Mouse (Mus musculus) adrenal gland, postnatal 14 days (tissue): ENCODE data around the gene Ncor1. TPM values are rescaled to one million over a fixed set of nuclear protein-coding genes. Genes with fewer than 3 reads are reported as not detected.
A peak's percentile ranks its signal among the peaks of the same experiment; 100 is the strongest.
"Not testable (repeated sequence)": the region's sequence is repeated elsewhere in the genome, so short reads cannot be mapped to it uniquely, and the experiment has no call there.

Experiments
- DNase-seq: peaks from one replicate; pipeline ENCODE4 v3.0.0; 2021; ENCODE audit warnings: mixed read lengths
- total RNA-seq: library from RNA; stranded (reverse); gene quantifications from 2 replicates; pipeline ENCODE4 v1.2.3, GENCODE M21; 2021

The Ncor1 gene
- total RNA-seq, 1 experiment from 2014 or later: 197 TPM

GRCm38 (mm10) chr11:62355216-62355615 is 103.1 kb downstream of the Ncor1 start:
- no peak for DNase-seq

- DNase-seq: no peak
Measured at GRCm38 (mm10) chr11:62351948-62352347, 106.4 kb downstream of the Ncor1 start.

- DNase-seq: no peak
Measured at GRCm38 (mm10) chr11:62343002-62343401, 115.3 kb downstream of the Ncor1 start.

GRCm38 (mm10) chr11:62332228-62332627 is 126.1 kb downstream of the Ncor1 start:
- DNase-seq: peak; percentile 45

GRCm38 (mm10) chr11:62331141-62331540 is 127.2 kb downstream of the Ncor1 start:
- no peak for DNase-seq

- DNase-seq: no peak
Measured at GRCm38 (mm10) chr11:62323659-62324058, 134.7 kb downstream of the Ncor1 start.

- DNase-seq: no peak
Measured at GRCm38 (mm10) chr11:62320097-62320496, 138.2 kb downstream of the Ncor1 start.

- DNase-seq: no peak
Measured at GRCm38 (mm10) chr11:62317746-62318145, 140.6 kb downstream of the Ncor1 start.

- DNase-seq: no peak
Measured at GRCm38 (mm10) chr11:62314984-62315383, 143.4 kb downstream of the Ncor1 start.

- no peak for DNase-seq
Measured at GRCm38 (mm10) chr11:62309296-62309695, 149.0 kb downstream of the Ncor1 start.

- no peak for DNase-seq
Measured at GRCm38 (mm10) chr11:62305866-62306265, 152.5 kb downstream of the Ncor1 start.

- no peak for DNase-seq
Measured at GRCm38 (mm10) chr11:62298883-62299282, 159.5 kb downstream of the Ncor1 start.

GRCm38 (mm10) chr11:62294121-62294520 is 164.2 kb downstream of the Ncor1 start:
- no peak for DNase-seq

GRCm38 (mm10) chr11:62287700-62288099 is 170.6 kb downstream of the Ncor1 start:
- no peak for DNase-seq

GRCm38 (mm10) chr11:62285020-62285419 is 173.3 kb downstream of the Ncor1 start:
- DNase-seq: no peak

GRCm38 (mm10) chr11:62284020-62284419 is 174.3 kb downstream of the Ncor1 start:
- not testable (repeated sequence) for DNase-seq

GRCm38 (mm10) chr11:62281601-62281997 is 176.7 kb downstream of the Ncor1 start:
- peak; percentile 86 for DNase-seq

- DNase-seq: peak; percentile 96
Measured at GRCm38 (mm10) chr11:62280675-62281600, 177.4 kb downstream of the Ncor1 start, which contains the start of the genes Zswim7 and Ttc19. Zswim7 (minus strand) TSS chr11:62281375. Ttc19 (plus strand) TSS chr11:62281473.

- peak; percentile 79 for DNase-seq
Measured at GRCm38 (mm10) chr11:62278027-62278426, 180.3 kb downstream of the Ncor1 start.

- no peak for DNase-seq
Measured at GRCm38 (mm10) chr11:62277086-62277485, 181.3 kb downstream of the Ncor1 start.

- DNase-seq: no peak
Measured at GRCm38 (mm10) chr11:62270851-62271250, 187.5 kb downstream of the Ncor1 start.

- DNase-seq: no peak
Measured at GRCm38 (mm10) chr11:62269097-62269496, 189.2 kb downstream of the Ncor1 start.

GRCm38 (mm10) chr11:62268381-62268780 is 190.0 kb downstream of the Ncor1 start:
- no peak for DNase-seq
